Mouse (Mus musculus) MEL (cell line): ENCODE measurements around the gene Nemf. TPM values are rescaled to one million over a fixed set of nuclear protein-coding genes. Genes with fewer than 3 reads are reported as not detected.
A peak's percentile ranks its signal among the peaks of the same experiment; 100 is the strongest.

ENCODE experiments used
- DNase-seq: peaks from one replicate; pipeline ENCODE4 v3.0.0; 2011; ENCODE audit warnings: low read depth, low spot score
- H3K27ac ChIP-seq: 2 replicates; pipeline ENCODE4 v1.5.1; 2012; ENCODE audit warnings: low read depth, mild to moderate bottlenecking, control low read depth, low read length, moderate library complexity; ENCODE audit not compliant: control insufficient read depth
- H3K27me3 ChIP-seq, 2 experiments: fragments of 150-350 bp in 1 of 2; sonication (generic) in 1 of 2; 2 replicates each; pipeline ENCODE4 v1.6.1; 2012; ENCODE audit warnings: low read length in 2 of 2, mild to moderate bottlenecking in 2 of 2, improper control_type of control experiment in 1 of 2, moderate library complexity in 1 of 2; ENCODE audit not compliant: insufficient read depth in 2 of 2, control insufficient read depth in 1 of 2
- H3K36me3 ChIP-seq, 2 experiments: 2 replicates each; pipeline ENCODE4 v1.6.1; 2012 to 2014; ENCODE audit warnings: low read length in 2 of 2, improper control_type of control experiment in 1 of 2, inconsistent platforms in 1 of 2, mild to moderate bottlenecking in 1 of 2; ENCODE audit not compliant: insufficient read depth in 2 of 2, control insufficient read depth in 1 of 2
- H3K4me1 ChIP-seq, 2 experiments: fragments of 150-350 bp in 1 of 2; sonication (generic) in 1 of 2; 2 replicates each; pipeline ENCODE4 v1.6.1; 2012; ENCODE audit warnings: low read length in 2 of 2, improper control_type of control experiment in 1 of 2, mild to moderate bottlenecking in 1 of 2; ENCODE audit not compliant: insufficient read depth in 2 of 2, control insufficient read depth in 1 of 2
- H3K4me3 ChIP-seq, 2 experiments: fragments of 150-350 bp in 1 of 2; sonication (generic) in 1 of 2; 2 replicates each; pipeline ENCODE4 v1.5.1; 2012; ENCODE audit warnings: low read depth in 2 of 2, low read length in 2 of 2, mild to moderate bottlenecking in 2 of 2, moderate library complexity in 2 of 2, control low read depth in 1 of 2, improper control_type of control experiment in 1 of 2; ENCODE audit not compliant: control insufficient read depth in 1 of 2, insufficient read depth in 1 of 2
- H3K79me2 ChIP-seq: 2 replicates; pipeline ENCODE4 v1.6.1; 2012; ENCODE audit warnings: mild to moderate bottlenecking, low read length, moderate library complexity; ENCODE audit not compliant: control insufficient read depth, poor library complexity, insufficient read depth
- H3K9ac ChIP-seq: 2 replicates; pipeline ENCODE4 v1.6.1; 2012; ENCODE audit warnings: low read depth, mild to moderate bottlenecking, control low read depth, low read length, moderate library complexity; ENCODE audit not compliant: control insufficient read depth, poor library complexity, severe bottlenecking
- H3K9me3 ChIP-seq: fragments of 150-350 bp; sonication (generic); replicated peaks from 2 replicates; pipeline ENCODE4 v1.6.1; 2012; ENCODE audit warnings: mild to moderate bottlenecking, low read length, improper control_type of control experiment, moderate library complexity; ENCODE audit not compliant: insufficient read depth
- BHLHE40 ChIP-seq: IDR thresholded peaks from 2 replicates; pipeline ENCODE4 v1.6.1; 2012; ENCODE audit warnings: low read depth, mild to moderate bottlenecking, inconsistent platforms, low read length, improper control_type of control experiment, borderline replicate concordance
- CHD1 ChIP-seq: IDR thresholded peaks from 2 replicates; pipeline ENCODE4 v1.6.1; 2012; ENCODE audit warnings: low read depth, mild to moderate bottlenecking, inconsistent platforms, low read length, improper control_type of control experiment
- CHD2 ChIP-seq: IDR thresholded peaks from 2 replicates; pipeline ENCODE4 v1.6.1; 2011; ENCODE audit warnings: low read length, improper control_type of control experiment
- CTCF ChIP-seq, 3 experiments: IDR thresholded peaks in 2 of 3; conservative IDR thresholded peaks in 1 of 3; 2 replicates each; pipeline ENCODE4 v1.5.1; 2011 to 2012; ENCODE audit warnings: low read length in 3 of 3, low read depth in 2 of 3, mild to moderate bottlenecking in 2 of 3, improper control_type of control experiment in 1 of 3, inconsistent platforms in 1 of 3, mixed read lengths in 1 of 3, moderate library complexity in 1 of 3; ENCODE audit not compliant: control insufficient read depth in 1 of 3, insufficient read depth in 1 of 3, poor library complexity in 1 of 3, severe bottlenecking in 1 of 3
- ELF1 ChIP-seq: IDR thresholded peaks from 2 replicates; pipeline ENCODE4 v1.6.1; 2014; ENCODE audit warnings: low read depth, mild to moderate bottlenecking, inconsistent platforms, low read length, improper control_type of control experiment, moderate library complexity
- EP300 ChIP-seq, 2 experiments: IDR thresholded peaks; 2 replicates each; pipeline ENCODE4 v1.6.1; 2011; ENCODE audit warnings: improper control_type of control experiment in 2 of 2, low read length in 2 of 2, low read depth in 1 of 2, mild to moderate bottlenecking in 1 of 2
- ETS1 ChIP-seq: IDR thresholded peaks from 2 replicates; pipeline ENCODE4 v1.6.1; 2012; ENCODE audit warnings: low read depth, mild to moderate bottlenecking, inconsistent platforms, low read length, improper control_type of control experiment, moderate library complexity
- GABPA ChIP-seq: IDR thresholded peaks from 2 replicates; pipeline ENCODE4 v1.6.1; 2012; ENCODE audit warnings: low read depth, mild to moderate bottlenecking, inconsistent platforms, low read length, improper control_type of control experiment, moderate library complexity
- KAT2A ChIP-seq: conservative IDR thresholded peaks from 2 replicates; pipeline ENCODE4 v1.6.1; 2012; ENCODE audit warnings: low read depth, low read length, improper control_type of control experiment, inconsistent platforms
- MAFK ChIP-seq: IDR thresholded peaks from 2 replicates; pipeline ENCODE4 v1.6.1; 2011; ENCODE audit warnings: low read depth, mild to moderate bottlenecking, low read length, improper control_type of control experiment, borderline replicate concordance
- NELFE ChIP-seq: IDR thresholded peaks from 2 replicates; pipeline ENCODE4 v1.6.1; 2011; ENCODE audit warnings: low read depth, low read length, improper control_type of control experiment
- NRF1 ChIP-seq: IDR thresholded peaks from 2 replicates; pipeline ENCODE4 v1.6.1; 2014; ENCODE audit warnings: low read depth, mild to moderate bottlenecking, inconsistent platforms, low read length, improper control_type of control experiment, moderate library complexity; ENCODE audit not compliant: poor library complexity, insufficient read depth, severe bottlenecking
- POLR2A ChIP-seq, 2 experiments: IDR thresholded peaks; 2 replicates each; pipeline ENCODE4 v1.6.1; 2011 to 2012; ENCODE audit warnings: low read length in 2 of 2, mild to moderate bottlenecking in 2 of 2, control low read depth in 1 of 2, improper control_type of control experiment in 1 of 2, low read depth in 1 of 2, moderate library complexity in 1 of 2; ENCODE audit not compliant: control insufficient read depth in 1 of 2, insufficient read depth in 1 of 2, poor library complexity in 1 of 2
- POLR2AphosphoS2 ChIP-seq: IDR thresholded peaks from 2 replicates; pipeline ENCODE4 v1.6.1; 2011; ENCODE audit warnings: low read length, improper control_type of control experiment
- RAD21 ChIP-seq: IDR thresholded peaks from 2 replicates; pipeline ENCODE4 v1.6.1; 2011; ENCODE audit warnings: mild to moderate bottlenecking, low read depth, low read length, improper control_type of control experiment
- RCOR1 ChIP-seq: IDR thresholded peaks from 2 replicates; pipeline ENCODE4 v1.6.1; 2012; ENCODE audit warnings: low read depth, mild to moderate bottlenecking, inconsistent platforms, low read length, improper control_type of control experiment
- SIN3A ChIP-seq: IDR thresholded peaks from 2 replicates; pipeline ENCODE4 v1.6.1; 2012; ENCODE audit warnings: low read length, improper control_type of control experiment, inconsistent platforms
- SMC3 ChIP-seq: IDR thresholded peaks from 2 replicates; pipeline ENCODE4 v1.6.1; 2011; ENCODE audit warnings: low read depth, low read length, improper control_type of control experiment
- USF1 ChIP-seq: IDR thresholded peaks from 2 replicates; pipeline ENCODE4 v1.6.1; 2014; ENCODE audit warnings: low read depth, mild to moderate bottlenecking, inconsistent platforms, low read length, improper control_type of control experiment, moderate library complexity
- ZC3H11A ChIP-seq: IDR thresholded peaks from 2 replicates; pipeline ENCODE4 v1.6.1; 2012; ENCODE audit warnings: low read depth, mild to moderate bottlenecking, inconsistent platforms, low read length, improper control_type of control experiment
- ZKSCAN1 ChIP-seq: IDR thresholded peaks from 2 replicates; pipeline ENCODE4 v1.6.1; 2012; ENCODE audit warnings: low read depth, mild to moderate bottlenecking, inconsistent platforms, low read length, improper control_type of control experiment, moderate library complexity
- ZMIZ1 ChIP-seq: IDR thresholded peaks from 2 replicates; pipeline ENCODE4 v1.6.1; 2012; ENCODE audit warnings: low read depth, mild to moderate bottlenecking, inconsistent platforms, low read length, improper control_type of control experiment, moderate library complexity
- polyA plus RNA-seq, 2 experiments: library from polyadenylated mRNA; stranded (reverse) in 1 of 2; unstranded in 1 of 2; fragments of >175 nt in 1 of 2; fragments of >200 nt in 1 of 2; gene quantifications; 2 replicates each; pipeline versions ENCODE4 v1.2.1 to v1.2.4; 2012; ENCODE audit warnings: low replicate concordance in 2 of 2, low read depth in 1 of 2; ENCODE audit not compliant: insufficient read length in 2 of 2, insufficient read depth in 1 of 2, missing spikeins in 1 of 2
- total RNA-seq: library from RNA; depleted of rRNA; stranded (reverse); fragments of 300-350 nt; gene quantifications from 2 replicates; pipeline ENCODE4 v1.2.3, GENCODE M21; 2012

Gene Nemf
- total and polyA plus RNA-seq, 3 experiments: 30.2 to 33.4 TPM; not detected in 1

GRCm38 (mm10) chr12:69293815-69294214 lies 63.1 kb downstream of the Nemf start (continued):
- TF ChIP-seq RAD21 (no peak), ELF1 (no peak), SIN3A (no peak), CHD2 (no peak), ETS1 (no peak), CTCF (IDR thresholded peaks at IDR 0.05 in 2 of 3, conservative IDR thresholded peaks at IDR 0.05 in 1 of 3; ENCODE audit: control insufficient read depth in 1 of 3, insufficient read depth in 1 of 3, low read depth in 2 of 3, low read length in 3 of 3, poor library complexity in 1 of 3, severe bottlenecking in 1 of 3) (no peak), POLR2A (IDR thresholded peaks at IDR 0.05; ENCODE audit: control insufficient read depth in 1 of 2, insufficient read depth in 1 of 2, low read depth in 1 of 2, low read length in 2 of 2, poor library complexity in 1 of 2) (no peak), RCOR1 (peak; percentile 6; the same call in 1 of the 2 replicates), NRF1 (no peak)

- TF ChIP-seq MAFK (no peak), SMC3 (no peak), ZKSCAN1 (no peak), USF1 (no peak), POLR2A (IDR thresholded peaks at IDR 0.05; ENCODE audit: control insufficient read depth in 1 of 2, insufficient read depth in 1 of 2, low read depth in 1 of 2, low read length in 2 of 2, poor library complexity in 1 of 2) (no peak), CHD1 (no peak), GABPA (no peak), KAT2A (no peak), NRF1 (no peak)
- Histone ChIP-seq H3K27me3 (no peaks in the 10 kb centered on the region), H3K27ac (no peak overlapping the region), H3K36me3 (peaks cover 0 to 13% of the 10 kb centered on the region in 2 experiments; a peak in 2 of 4 replicates), H3K4me1 (peaks cover 6 to 20% of the 10 kb centered on the region in 2 experiments), H3K4me3 (no peak overlapping the region), H3K9ac (no peak overlapping the region), H3K9me3 (no peaks in the 10 kb centered on the region), H3K79me2 (peaks cover 12% of the 10 kb centered on the region)
- DNase-seq: no peak
Measured at GRCm38 (mm10) chr12:69292401-69292800, 64.6 kb downstream of the Nemf start.

GRCm38 (mm10) chr12:69288699-69289098 lies 68.3 kb downstream of the Nemf start:
- H3K27ac ChIP-seq: no peak overlapping the region
- peaks cover 0 to 4% of the 10 kb centered on the region in 2 experiments; a peak in 1 of 4 replicates for H3K36me3 ChIP-seq
- no peak overlapping the region for H3K4me3 ChIP-seq
- no peak for TF ChIP-seq BHLHE40
- TF ChIP-seq ZMIZ1: no peak
- TF ChIP-seq ZKSCAN1: no peak
- TF ChIP-seq CHD1: no peak
- TF ChIP-seq SIN3A: no peak
- no peak for TF ChIP-seq RCOR1
- TF ChIP-seq POLR2AphosphoS2: no peak
- no peak for TF ChIP-seq EP300 (IDR thresholded peaks at IDR 0.05; ENCODE audit: low read depth in 1 of 2, low read length in 2 of 2)
- no peak for TF ChIP-seq ZC3H11A
- TF ChIP-seq NELFE: no peak
- TF ChIP-seq, all 39 proteins: peak for 0
- Histone ChIP-seq H3K9ac (no peak overlapping the region), H3K9me3 (no peaks in the 10 kb centered on the region), H3K4me1 (peaks cover 2 to 6% of the 10 kb centered on the region in 2 experiments; a peak in 3 of 4 replicates), H3K79me2 (no peaks in the 10 kb centered on the region), H3K27me3 (no peaks in the 10 kb centered on the region)
- no peak for DNase-seq
